Mouse (Mus musculus): ENCODE measurements around the gene Vps33a.

GRCm38 (mm10) chr5:123512102-123512501 is 60.7 kb downstream of the Vps33a start:
- no peak for TF ChIP-seq CTCF (IDR thresholded peaks at IDR 0.05; ENCODE audit: low read depth)
- no peak for TF ChIP-seq EP300 (IDR thresholded peaks at IDR 0.05; ENCODE audit: low read depth)

Measured in liver, embryonic 14.5 days (tissue).